Mouse (Mus musculus): ENCODE measurements at regions not wholly inside any gene's neighbourhood (a gene's known extent, or its start where the extent isn't known, plus 50 kb on each side); places are given as distances from the start of the nearest gene placed in this dataset.
A peak's percentile ranks its signal among the peaks of the same experiment; 100 is the strongest.

GRCm38 (mm10) chr3:52881139-52881538 is 135.9 kb downstream of the Cog6 start:
- H3K27me3 ChIP-seq (ENCODE audit: control insufficient read depth, insufficient read depth, low read length) = no peaks in the 10 kb centered on the region
- whole genome bisulfite sequencing = 89% methylated on average over 4 of the region's 4 CpGs
- no peak overlapping the region for H3K4me3 ChIP-seq (replicated peaks; ENCODE audit: insufficient read depth, low read depth, low read length)
- no peak for TF ChIP-seq POLR2A (IDR thresholded peaks at IDR 0.05; ENCODE audit: borderline replicate concordance, insufficient read depth, low read length)
- no peak for TF ChIP-seq CTCF (IDR thresholded peaks at IDR 0.05; ENCODE audit: borderline replicate concordance, insufficient read depth, low read depth, low read length)
- no peaks in the 10 kb centered on the region for H3K4me1 ChIP-seq (ENCODE audit: control insufficient read depth, insufficient read depth, low read length)
- DNase-seq = no peak
- no peak overlapping the region for H3K27ac ChIP-seq (ENCODE audit: insufficient read depth, low read length)

GRCm38 (mm10) chr3:52879700-52880099 is 137.3 kb downstream of the Cog6 start:
- H3K27ac ChIP-seq (ENCODE audit: insufficient read depth, low read length) = no peak overlapping the region
- WGBS = 5% methylated on average over 10 of the region's 10 CpGs
- DNase-seq = peak; percentile 11

GRCm38 (mm10) chr3:52878334-52878733 is 138.7 kb downstream of the Cog6 start:
- 84% methylated on average over 3 of the region's 3 CpGs for WGBS

More at GRCm38 (mm10) chr3:52879700-52880099, 137.3 kb downstream of the Cog6 start:
- Histone ChIP-seq H3K4me3 (replicated peaks; ENCODE audit: insufficient read depth, low read depth, low read length) (peak overlapping the region; percentile 24), H3K27me3 (ENCODE audit: control insufficient read depth, insufficient read depth, low read length) (no peaks in the 10 kb centered on the region), H3K4me1 (ENCODE audit: control insufficient read depth, insufficient read depth, low read length) (no peaks in the 10 kb centered on the region)
- TF ChIP-seq CTCF (IDR thresholded peaks at IDR 0.05; ENCODE audit: borderline replicate concordance, insufficient read depth, low read depth, low read length) (no peak), POLR2A (IDR thresholded peaks at IDR 0.05; ENCODE audit: borderline replicate concordance, insufficient read depth, low read length) (no peak)

GRCm38 (mm10) chr3:52872260-52872659 is 144.8 kb downstream of the Cog6 start:
- WGBS = 93% methylated on average over 5 of the region's 5 CpGs
- Histone ChIP-seq H3K4me1 (ENCODE audit: control insufficient read depth, insufficient read depth, low read length) (no peaks in the 10 kb centered on the region), H3K4me3 (replicated peaks; ENCODE audit: insufficient read depth, low read depth, low read length) (no peak overlapping the region), H3K27me3 (ENCODE audit: control insufficient read depth, insufficient read depth, low read length) (no peaks in the 10 kb centered on the region), H3K27ac (ENCODE audit: insufficient read depth, low read length) (no peak overlapping the region)
- no peak for DNase-seq
- TF ChIP-seq POLR2A (IDR thresholded peaks at IDR 0.05; ENCODE audit: borderline replicate concordance, insufficient read depth, low read length) = no peak
- no peak for TF ChIP-seq CTCF (IDR thresholded peaks at IDR 0.05; ENCODE audit: borderline replicate concordance, insufficient read depth, low read depth, low read length)

More at GRCm38 (mm10) chr3:52878334-52878733, 138.7 kb downstream of the Cog6 start:
- no peak overlapping the region for H3K27ac ChIP-seq (ENCODE audit: insufficient read depth, low read length)
- no peaks in the 10 kb centered on the region for H3K4me1 ChIP-seq (ENCODE audit: control insufficient read depth, insufficient read depth, low read length)
- H3K27me3 ChIP-seq (ENCODE audit: control insufficient read depth, insufficient read depth, low read length) = no peaks in the 10 kb centered on the region
- H3K4me3 ChIP-seq (replicated peaks; ENCODE audit: insufficient read depth, low read depth, low read length) = no peak overlapping the region
- no peak for TF ChIP-seq POLR2A (IDR thresholded peaks at IDR 0.05; ENCODE audit: borderline replicate concordance, insufficient read depth, low read length)
- no peak for TF ChIP-seq CTCF (IDR thresholded peaks at IDR 0.05; ENCODE audit: borderline replicate concordance, insufficient read depth, low read depth, low read length)
- DNase-seq = no peak

GRCm38 (mm10) chr3:52863146-52863849 is 153.7 kb downstream of the Cog6 start:
- H3K4me1 ChIP-seq (ENCODE audit: control insufficient read depth, insufficient read depth, low read length) = no peaks in the 10 kb centered on the region
- no peak overlapping the region for H3K27ac ChIP-seq (ENCODE audit: insufficient read depth, low read length)
- DNase-seq = no peak
- no peaks in the 10 kb centered on the region for H3K27me3 ChIP-seq (ENCODE audit: control insufficient read depth, insufficient read depth, low read length)
- no peak overlapping the region for H3K4me3 ChIP-seq (replicated peaks; ENCODE audit: insufficient read depth, low read depth, low read length)
- WGBS = 91% methylated on average over 8 of the region's 8 CpGs
- TF ChIP-seq POLR2A (IDR thresholded peaks at IDR 0.05; ENCODE audit: borderline replicate concordance, insufficient read depth, low read length) (no peak), CTCF (IDR thresholded peaks at IDR 0.05; ENCODE audit: borderline replicate concordance, insufficient read depth, low read depth, low read length) (no peak)

GRCm38 (mm10) chr3:52862026-52862425 is 155.0 kb downstream of the Cog6 start:
- 85% methylated on average over 4 of the region's 4 CpGs for WGBS
- Histone ChIP-seq H3K27me3 (ENCODE audit: control insufficient read depth, insufficient read depth, low read length) (no peaks in the 10 kb centered on the region), H3K4me1 (ENCODE audit: control insufficient read depth, insufficient read depth, low read length) (no peaks in the 10 kb centered on the region), H3K27ac (ENCODE audit: insufficient read depth, low read length) (no peak overlapping the region), H3K4me3 (replicated peaks; ENCODE audit: insufficient read depth, low read depth, low read length) (no peak overlapping the region)
- no peak for DNase-seq
- TF ChIP-seq CTCF (IDR thresholded peaks at IDR 0.05; ENCODE audit: borderline replicate concordance, insufficient read depth, low read depth, low read length) (no peak), POLR2A (IDR thresholded peaks at IDR 0.05; ENCODE audit: borderline replicate concordance, insufficient read depth, low read length) (no peak)

- TF ChIP-seq POLR2A (IDR thresholded peaks at IDR 0.05; ENCODE audit: borderline replicate concordance, insufficient read depth, low read length) = no peak
- TF ChIP-seq CTCF (IDR thresholded peaks at IDR 0.05; ENCODE audit: borderline replicate concordance, insufficient read depth, low read depth, low read length) = no peak
- no peaks in the 10 kb centered on the region for H3K27me3 ChIP-seq (ENCODE audit: control insufficient read depth, insufficient read depth, low read length)
- H3K4me1 ChIP-seq (ENCODE audit: control insufficient read depth, insufficient read depth, low read length) = no peaks in the 10 kb centered on the region
- no peak overlapping the region for H3K4me3 ChIP-seq (replicated peaks; ENCODE audit: insufficient read depth, low read depth, low read length)
- 77% methylated on average over 13 of the region's 13 CpGs for WGBS
- no peak overlapping the region for H3K27ac ChIP-seq (ENCODE audit: insufficient read depth, low read length)
- DNase-seq = no peak
Measured at GRCm38 (mm10) chr3:52861538-52861937, 155.5 kb downstream of the Cog6 start.

GRCm38 (mm10) chr3:52859848-52860247 is 157.2 kb downstream of the Cog6 start:
- 67% methylated on average over 2 of the region's 2 CpGs for WGBS
- Histone ChIP-seq H3K4me3 (replicated peaks; ENCODE audit: insufficient read depth, low read depth, low read length) (no peak overlapping the region), H3K4me1 (ENCODE audit: control insufficient read depth, insufficient read depth, low read length) (no peaks in the 10 kb centered on the region), H3K27ac (ENCODE audit: insufficient read depth, low read length) (no peak overlapping the region), H3K27me3 (ENCODE audit: control insufficient read depth, insufficient read depth, low read length) (no peaks in the 10 kb centered on the region)
- no peak for DNase-seq
- no peak for TF ChIP-seq POLR2A (IDR thresholded peaks at IDR 0.05; ENCODE audit: borderline replicate concordance, insufficient read depth, low read length)
- no peak for TF ChIP-seq CTCF (IDR thresholded peaks at IDR 0.05; ENCODE audit: borderline replicate concordance, insufficient read depth, low read depth, low read length)

Data from cerebellum, adult 2 months (tissue).